Mouse (Mus musculus): ENCODE measurements around the gene Sqor. TPM values are rescaled to one million over a fixed set of nuclear protein-coding genes. Genes with fewer than 3 reads are reported as not detected.

Gene Sqor
- total RNA-seq (2012; rRNA removed) (0.50 and 0.85 TPM in 2 replicates), total RNA-seq (2014; rRNA removed) (not detected in 2 replicates), polyA plus RNA-seq (2012; ENCODE audit: insufficient read length, low read depth) (not detected in 2 replicates)

- Histone ChIP-seq H3K36me3 (replicated peaks in 1 of 2; ENCODE audit: control insufficient read depth in 1 of 2, insufficient read depth in 1 of 2, low read length in 1 of 2) (no peaks in the 10 kb centered on the region), H3K79me2 (replicated peaks; ENCODE audit: control insufficient read depth, extremely low read depth, insufficient read depth, poor library complexity, severe bottlenecking) (no peaks in the 10 kb centered on the region), H3K4me2 (ENCODE audit: insufficient read depth, low read depth, poor library complexity, severe bottlenecking) (peak within 1 kb of the TSS; percentile 56), H3K9me3 (replicated peaks; ENCODE audit: low read length) (no peaks in the 10 kb centered on the region), H3K4me1 (ENCODE audit: control insufficient read depth in 1 of 2, insufficient read depth in 2 of 2) (peaks cover 0 to 2% of the 10 kb centered on the region in 2 experiments; a peak in 1 of 4 replicates), H3K4me3 (replicated peaks in 1 of 3; ENCODE audit: low read depth in 2 of 3, low read length in 2 of 3, poor library complexity in 1 of 3) (peak within 1 kb of the TSS in 1 of 3 experiments; percentile 31), H3K9ac (ENCODE audit: insufficient read depth, low read depth) (no peak within 1 kb of the TSS), H3K27ac (ENCODE audit: insufficient read depth, low read depth) (no peak within 1 kb of the TSS), H3K27me3 (replicated peaks) (peaks cover 2% of the 10 kb centered on the region)
- no peak for TF ChIP-seq MXI1 (IDR thresholded peaks at IDR 0.05; ENCODE audit: low read depth, low read length)
- no peak for TF ChIP-seq BHLHE40 (IDR thresholded peaks at IDR 0.05; ENCODE audit: low read depth, low read length)
- TF ChIP-seq TCF12 (IDR thresholded peaks at IDR 0.05; ENCODE audit: low read depth, low read length) = no peak
- TF ChIP-seq USF2 (conservative IDR thresholded peaks at IDR 0.05; ENCODE audit: low read depth, low read length) = no peak
- TF ChIP-seq MAZ (IDR thresholded peaks at IDR 0.05; ENCODE audit: low read depth, low read length) = no peak
- no peak for TF ChIP-seq JUN (IDR thresholded peaks at IDR 0.05; ENCODE audit: insufficient read depth, low read depth, low read length)
- TF ChIP-seq MEF2A (IDR thresholded peaks at IDR 0.05; ENCODE audit: borderline replicate concordance, low read depth, low read length) = no peak
- no peak for TF ChIP-seq CHD1 (IDR thresholded peaks at IDR 0.05; ENCODE audit: low read depth, low read length)
- TF ChIP-seq HCFC1 (IDR thresholded peaks at IDR 0.05; ENCODE audit: low read depth, low read length) = no peak
- no peak for TF ChIP-seq SIN3A (IDR thresholded peaks at IDR 0.05; ENCODE audit: low read length)
- no peak for TF ChIP-seq MAX (IDR thresholded peaks at IDR 0.05; ENCODE audit: low read length)
- TF ChIP-seq RCOR1 (conservative IDR thresholded peaks at IDR 0.05; ENCODE audit: low read depth, low read length) = no peak
- no peak for TF ChIP-seq SMC3 (IDR thresholded peaks at IDR 0.05; ENCODE audit: low read depth, low read length)
- TF ChIP-seq GABPA (IDR thresholded peaks at IDR 0.05; ENCODE audit: insufficient replicate concordance, low read depth, low read length) = no peak
- no peak for TF ChIP-seq MYC (IDR thresholded peaks at IDR 0.05; ENCODE audit: low read depth, low read length)
- TF ChIP-seq ETS1 (conservative IDR thresholded peaks at IDR 0.05; ENCODE audit: low read depth, low read length) = no peak
- in situ Hi-C loops (cut with MboI; ENCODE audit: low pct_ligation_motif_present, low pct_unique_long_range_greater_than_20kb, low sequenced_read_pairs) (no loop called here), dilution Hi-C loops (cut with MboI; ENCODE audit: extremely low pct_ligation_motif_present, extremely low pct_unique_long_range_greater_than_20kb, low sequenced_read_pairs) (no loop called here)
- DNase-seq (ENCODE audit: extremely low read depth) = no peak
These were observed at the start of gene Sqor for GRCm38 (mm10) chr2:122765071-122765793. Gene Sqor (plus strand): TSS chr2:122765237.

- no peak overlapping the region for H3K9ac ChIP-seq (ENCODE audit: insufficient read depth, low read depth)
- no peak overlapping the region for H3K4me2 ChIP-seq (ENCODE audit: insufficient read depth, low read depth, poor library complexity, severe bottlenecking)
- dilution Hi-C loops (cut with MboI; ENCODE audit: extremely low pct_ligation_motif_present, extremely low pct_unique_long_range_greater_than_20kb, low sequenced_read_pairs) = no loop called here
- H3K9me3 ChIP-seq (replicated peaks; ENCODE audit: low read length) = no peaks in the 10 kb centered on the region
- peak; percentile 43 for DNase-seq (ENCODE audit: extremely low read depth)
- H3K27ac ChIP-seq (ENCODE audit: insufficient read depth, low read depth) = no peak overlapping the region
- no peaks in the 10 kb centered on the region for H3K36me3 ChIP-seq (replicated peaks in 1 of 2; ENCODE audit: control insufficient read depth in 1 of 2, insufficient read depth in 1 of 2, low read length in 1 of 2)
- in situ Hi-C loops (cut with MboI; ENCODE audit: low pct_ligation_motif_present, low pct_unique_long_range_greater_than_20kb, low sequenced_read_pairs) = no loop called here
- H3K27me3 ChIP-seq (replicated peaks) = no peaks in the 10 kb centered on the region
- H3K4me3 ChIP-seq (replicated peaks in 1 of 3; ENCODE audit: low read depth in 2 of 3, low read length in 2 of 3, poor library complexity in 1 of 3) = no peak overlapping the region
- H3K4me1 ChIP-seq (ENCODE audit: control insufficient read depth in 1 of 2, insufficient read depth in 2 of 2) = peaks cover 7 to 23% of the 10 kb centered on the region in 2 experiments; a peak in 3 of 4 replicates
- TF ChIP-seq TCF12 (IDR thresholded peaks at IDR 0.05; ENCODE audit: low read depth, low read length) = peak; percentile 47; the same call in 1 of the 2 replicates
- TF ChIP-seq MXI1 (IDR thresholded peaks at IDR 0.05; ENCODE audit: low read depth, low read length) = no peak
- TF ChIP-seq MYC (IDR thresholded peaks at IDR 0.05; ENCODE audit: low read depth, low read length) = no peak
- no peak for TF ChIP-seq CHD2 (IDR thresholded peaks at IDR 0.05; ENCODE audit: low read length)
- TF ChIP-seq SIN3A (IDR thresholded peaks at IDR 0.05; ENCODE audit: low read length) = no peak
- peak; percentile 75 for TF ChIP-seq ETS1 (conservative IDR thresholded peaks at IDR 0.05; ENCODE audit: low read depth, low read length)
- no peak for TF ChIP-seq POLR2AphosphoS2 (IDR thresholded peaks at IDR 0.05; ENCODE audit: low read depth, low read length)
- TF ChIP-seq CTCF (conservative IDR thresholded peaks at IDR 0.05 in 1 of 2, IDR thresholded peaks at IDR 0.05 in 1 of 2; ENCODE audit: low read depth in 2 of 2, low read length in 2 of 2) = no peak
- no peak for TF ChIP-seq ZKSCAN1 (IDR thresholded peaks at IDR 0.05; ENCODE audit: borderline replicate concordance, low read depth, low read length)
- peak; percentile 54; the same call in 1 of the 2 replicates for TF ChIP-seq MEF2A (IDR thresholded peaks at IDR 0.05; ENCODE audit: borderline replicate concordance, low read depth, low read length)
- TF ChIP-seq BHLHE40 (IDR thresholded peaks at IDR 0.05; ENCODE audit: low read depth, low read length) = peak; percentile 71
- TF ChIP-seq ZNF384 (IDR thresholded peaks at IDR 0.05; ENCODE audit: low read depth, low read length) = peak; percentile 70
- TF ChIP-seq MAZ (IDR thresholded peaks at IDR 0.05; ENCODE audit: low read depth, low read length) = no peak
- TF ChIP-seq ELF1 (IDR thresholded peaks at IDR 0.05; ENCODE audit: low read depth, low read length) = peak; percentile 27; the same call in 1 of the 2 replicates
- no peak for TF ChIP-seq USF1 (IDR thresholded peaks at IDR 0.05; ENCODE audit: low read depth, low read length)
- no peak for TF ChIP-seq RCOR1 (conservative IDR thresholded peaks at IDR 0.05; ENCODE audit: low read depth, low read length)
- TF ChIP-seq ZMIZ1 (IDR thresholded peaks at IDR 0.05; ENCODE audit: low read depth, low read length) = no peak
- H3K79me2 ChIP-seq (replicated peaks; ENCODE audit: control insufficient read depth, extremely low read depth, insufficient read depth, poor library complexity, severe bottlenecking) = no peaks in the 10 kb centered on the region
These were observed 48.7 kb upstream of the Sqor start for GRCm38 (mm10) chr2:122716301-122716842.
